Mouse (Mus musculus) bone marrow, adult 2 months (tissue): ENCODE results near the gene Cacna1d. TPM values are rescaled to one million over a fixed set of nuclear protein-coding genes. Genes with fewer than 3 reads are reported as not detected.

Experiments
- H3K27ac ChIP-seq: fragments of 200-500 bp; 2 replicates; pipeline ENCODE4 v1.5.1; 2012; ENCODE audit warnings: low read depth, mild to moderate bottlenecking, control low read depth, inconsistent platforms, low read length; ENCODE audit not compliant: control insufficient read depth, poor library complexity, insufficient read depth
- H3K4me1 ChIP-seq: fragments of 200-500 bp; 2 replicates; pipeline ENCODE4 v1.6.1; 2011; ENCODE audit warnings: low read length; ENCODE audit not compliant: control insufficient read depth, insufficient read depth
- H3K4me3 ChIP-seq: fragments of 200-500 bp; replicated peaks from 2 replicates; pipeline ENCODE3; 2011; ENCODE audit warnings: mild to moderate bottlenecking, low read depth, low read length, control low read depth; ENCODE audit not compliant: control insufficient read depth
- CTCF ChIP-seq: fragments of 200-500 bp; IDR thresholded peaks from 2 replicates; pipeline ENCODE4 v1.5.1; 2011; ENCODE audit warnings: low read length, control low read depth; ENCODE audit not compliant: control insufficient read depth, insufficient read depth
- POLR2A ChIP-seq: fragments of 200-500 bp; IDR thresholded peaks from 2 replicates; pipeline ENCODE4 v1.6.1; 2011; ENCODE audit warnings: low read depth, mild to moderate bottlenecking, control low read depth, low read length, borderline replicate concordance; ENCODE audit not compliant: control insufficient read depth
- WGBS: fragments of 180-500 bp; shearing (Covaris S2); methylation state at CpG from one replicate; pipeline ENCODE4 v1.1.7; 2018; 5-methylcytosine and 5-hydroxymethylcytosine counted together
- polyA plus RNA-seq: library from polyadenylated mRNA; stranded (reverse); fragments of >200 nt; gene quantifications from 2 replicates; pipeline ENCODE4 v1.2.4, GENCODE M21; 2011; ENCODE audit warnings: low replicate concordance; ENCODE audit not compliant: missing spikeins, insufficient read depth, insufficient read length

Cacna1d gene
- polyA plus RNA-seq, 1 experiment, result 1.7 TPM

GRCm38 (mm10) chr14:30184445-30185152 is 306.7 kb downstream of the Cacna1d start:
- H3K4me3 ChIP-seq, result no peak overlapping the region
- H3K4me1 ChIP-seq, result peaks cover 6% of the 10 kb centered on the region; the same call in 1 of the 2 replicates
- 77% methylated on average over 13 of the region's 13 CpGs for WGBS
- H3K27ac ChIP-seq, result peak overlapping the region; percentile 54
- TF ChIP-seq POLR2A, result no peak
- TF ChIP-seq CTCF, result no peak

DNA sequence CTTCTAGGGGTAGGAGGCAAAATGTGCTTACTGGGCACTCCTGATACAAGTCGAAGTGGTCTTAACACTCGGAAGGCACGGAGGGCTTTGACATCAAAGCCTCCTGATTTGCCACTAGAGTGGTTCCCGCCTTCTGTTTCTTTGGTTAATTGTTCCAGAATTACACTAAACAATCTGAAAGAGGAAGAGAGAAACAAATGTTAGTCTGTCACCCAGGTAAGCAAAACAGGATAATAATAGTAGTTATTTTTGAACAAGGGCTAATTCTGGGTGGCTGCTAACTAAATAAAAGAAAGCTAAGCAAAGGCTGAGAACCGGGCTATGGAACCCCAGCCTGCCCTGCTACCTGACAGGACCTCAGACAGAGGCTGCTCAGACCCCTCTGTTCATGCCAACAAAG is 307.2 kb downstream of the Cacna1d start:
- Histone ChIP-seq H3K4me1 (peaks cover 6% of the 10 kb centered on the region; the same call in 1 of the 2 replicates), H3K4me3 (no peak overlapping the region), H3K27ac (peak overlapping the region; percentile 54)
- WGBS, result 75% methylated on average over 5 of the region's 5 CpGs
- TF ChIP-seq POLR2A (no peak), CTCF (no peak)

- H3K4me3 ChIP-seq, result no peak overlapping the region
- 64% methylated on average over 18 of the region's 18 CpGs for WGBS
- H3K27ac ChIP-seq, result peak overlapping the region; percentile 44; the same call in 1 of the 2 replicates
- peaks cover 6% of the 10 kb centered on the region; the same call in 1 of the 2 replicates for H3K4me1 ChIP-seq
- TF ChIP-seq POLR2A, result 0 out of 2 replicates have a peak, but pooled peaks have one; percentile 12
- TF ChIP-seq CTCF, result no peak
Measured at GRCm38 (mm10) chr14:30182624-30183524, 308.4 kb downstream of the Cacna1d start.

GRCm38 (mm10) chr14:30178306-30178705 is 312.9 kb downstream of the Cacna1d start:
- Histone ChIP-seq H3K4me1 (peaks cover 5% of the 10 kb centered on the region; the same call in 1 of the 2 replicates), H3K27ac (no peak overlapping the region), H3K4me3 (no peak overlapping the region)
- 87% methylated on average over 4 of the region's 4 CpGs for WGBS
- no peak for TF ChIP-seq POLR2A
- no peak for TF ChIP-seq CTCF

GRCm38 (mm10) chr14:30177850-30178249 is 313.4 kb downstream of the Cacna1d start:
- no peak overlapping the region for H3K27ac ChIP-seq
- H3K4me3 ChIP-seq, result no peak overlapping the region
- H3K4me1 ChIP-seq, result peaks cover 3% of the 10 kb centered on the region; the same call in 1 of the 2 replicates
- 41% methylated on average over 5 of the region's 5 CpGs for WGBS
- TF ChIP-seq CTCF (no peak), POLR2A (no peak)

- TF ChIP-seq POLR2A, result no peak
- no peak for TF ChIP-seq CTCF
- no peaks in the 10 kb centered on the region; the same call in 1 of the 2 replicates for H3K4me1 ChIP-seq
- H3K27ac ChIP-seq, result no peak overlapping the region
- WGBS, result 55% methylated on average over 3 of the region's 3 CpGs
- no peak overlapping the region for H3K4me3 ChIP-seq
Measured at GRCm38 (mm10) chr14:30175362-30175761, 315.9 kb downstream of the Cacna1d start.

- 47% methylated on average over 12 of the region's 12 CpGs for WGBS
Measured at GRCm38 (mm10) chr14:30172821-30173755, 318.2 kb downstream of the Cacna1d start.

More at GRCm38 (mm10) chr14:30172821-30173755, 318.2 kb downstream of the Cacna1d start:
- no peak overlapping the region for H3K4me3 ChIP-seq
- no peak overlapping the region for H3K27ac ChIP-seq
- no peaks in the 10 kb centered on the region; the same call in 1 of the 2 replicates for H3K4me1 ChIP-seq
- TF ChIP-seq CTCF, result no peak
- TF ChIP-seq POLR2A, result no peak
